Mouse (Mus musculus) limb, embryonic 14.5 days (tissue): Measurements from ENCODE around the gene Lgals2. TPM values are rescaled to one million over a fixed set of nuclear protein-coding genes. Genes with fewer than 3 reads are reported as not detected.

ENCODE experiments used
- ATAC-seq: fragments of 200-750 bp; cut with Nextera tagmentation; 2 replicates; pipeline ENCODE4 v1.8.0; 2017; ENCODE audit warnings: low read depth, moderate number of reproducible peaks, moderate TSS enrichment; ENCODE audit not compliant: low FRiP score
- DNase-seq: peaks from one replicate; pipeline ENCODE4 v3.0.0-alpha.2; 2015; ENCODE audit warnings: low spot score
- H3K27ac ChIP-seq: fragments of 300-500 bp; sonication (generic); replicated peaks from 2 replicates; pipeline ENCODE4 v1.5.1; 2014; ENCODE audit warnings: low read depth, mild to moderate bottlenecking, low read length, moderate library complexity, mixed read lengths
- H3K27me3 ChIP-seq: fragments of 300-500 bp; sonication (generic); 2 replicates; pipeline ENCODE4 v1.6.1; 2014; ENCODE audit warnings: low read length, mixed read lengths; ENCODE audit not compliant: control insufficient read depth, insufficient read depth
- H3K36me3 ChIP-seq: fragments of 300-500 bp; sonication (generic); 2 replicates; pipeline ENCODE4 v1.6.1; 2014; ENCODE audit warnings: mild to moderate bottlenecking, low read length, moderate library complexity, mixed read lengths; ENCODE audit not compliant: control insufficient read depth, insufficient read depth
- H3K4me1 ChIP-seq: fragments of 300-500 bp; sonication (generic); 2 replicates; pipeline ENCODE4 v1.6.1; 2014; ENCODE audit warnings: antibody characterized with exemption, low read length, mixed read lengths; ENCODE audit not compliant: control insufficient read depth, insufficient read depth
- H3K4me2 ChIP-seq: fragments of 300-500 bp; sonication (generic); replicated peaks from 2 replicates; pipeline ENCODE4 v1.6.1; 2014; ENCODE audit warnings: low read depth, mild to moderate bottlenecking, low read length, moderate library complexity; ENCODE audit not compliant: severe bottlenecking
- H3K4me3 ChIP-seq: fragments of 300-500 bp; sonication (generic); replicated peaks from 2 replicates; pipeline ENCODE4 v1.5.1; 2014; ENCODE audit warnings: low read length
- H3K9ac ChIP-seq: fragments of 300-500 bp; sonication (generic); 2 replicates; pipeline ENCODE4 v1.6.1; 2014; ENCODE audit warnings: mild to moderate bottlenecking, low read depth, low read length, moderate library complexity; ENCODE audit not compliant: severe bottlenecking
- H3K9me3 ChIP-seq: fragments of 300-500 bp; sonication (generic); 2 replicates; pipeline ENCODE4 v1.6.1; 2016; ENCODE audit warnings: low read length; ENCODE audit not compliant: control insufficient read depth
- POLR2A ChIP-seq: fragments of 200-500 bp; IDR thresholded peaks from 2 replicates; pipeline ENCODE4 v1.8.0; 2012; ENCODE audit warnings: inconsistent platforms, mild to moderate bottlenecking, moderate library complexity, borderline replicate concordance; ENCODE audit not compliant: insufficient read depth, insufficient read length; ENCODE audit errors: extremely low read depth
- WGBS: fragments of 180-500 bp; shearing (Covaris S2); extraction: QIAGEN DNeasy Blood & Tissue Kit; methylation state at CpG from one replicate; pipeline ENCODE4 v1.1.7; 2014; 5-methylcytosine and 5-hydroxymethylcytosine counted together
- polyA plus RNA-seq, 2 experiments: library from polyadenylated mRNA; depleted of rRNA in 1 of 2; stranded (reverse) in 1 of 2; unstranded in 1 of 2; fragments of >200 nt; fragmentation: Nextera tagmentation in 1 of 2; extraction: Ambion mirVana in 1 of 2; gene quantifications; 2 replicates each; pipeline versions ENCODE4 v1.2.1 to v1.2.3; 2012 to 2014

Gene Lgals2
- polyA plus RNA-seq, 2 experiments: 0.58 to 0.65 TPM

DNA sequence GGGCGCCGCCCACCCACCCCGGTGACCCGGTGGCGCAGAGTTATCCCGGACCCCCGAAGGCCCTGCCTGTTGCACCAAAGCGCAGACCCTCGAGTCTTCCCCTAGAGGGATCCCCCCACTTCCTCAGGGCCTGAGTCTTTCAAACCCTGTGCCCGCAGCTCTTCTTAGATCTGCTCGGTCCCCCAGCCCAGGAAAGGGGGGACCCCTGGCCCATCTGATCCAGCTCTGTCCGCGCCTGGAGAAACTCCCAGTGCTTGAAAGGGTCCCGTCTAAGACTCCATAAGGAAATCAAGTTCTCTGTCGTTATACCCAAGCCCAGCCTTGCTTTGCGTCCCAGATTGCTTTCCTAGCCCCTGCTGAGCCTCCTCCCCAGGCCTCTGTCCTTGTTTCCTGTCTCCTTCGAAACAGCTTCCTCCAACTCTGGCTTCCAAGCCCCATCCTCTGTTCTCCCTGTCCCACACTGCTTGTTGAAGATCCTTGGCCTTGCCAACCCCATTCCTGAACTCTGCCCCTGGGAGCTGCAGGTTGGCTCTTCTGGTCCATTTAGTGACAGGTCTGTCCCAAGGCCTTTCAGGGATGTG, 22.6 kb upstream of the Lgals2 start:
- H3K36me3 ChIP-seq: peaks cover 26% of the 10 kb centered on the region
- ATAC-seq (no peak), DNase-seq (no peak)
- no peaks in the 10 kb centered on the region for H3K27me3 ChIP-seq
- peak overlapping the region; percentile 77 for H3K4me3 ChIP-seq
- 0% methylated on average over 13 of the region's 17 CpGs for WGBS
- H3K27ac ChIP-seq: peak overlapping the region; percentile 99
- H3K4me1 ChIP-seq: peaks cover 21% of the 10 kb centered on the region
- H3K9ac ChIP-seq: peak overlapping the region; percentile 90
- H3K9me3 ChIP-seq: no peaks in the 10 kb centered on the region
- peak overlapping the region; percentile 85 for H3K4me2 ChIP-seq
- TF ChIP-seq POLR2A: no peak

DNA sequence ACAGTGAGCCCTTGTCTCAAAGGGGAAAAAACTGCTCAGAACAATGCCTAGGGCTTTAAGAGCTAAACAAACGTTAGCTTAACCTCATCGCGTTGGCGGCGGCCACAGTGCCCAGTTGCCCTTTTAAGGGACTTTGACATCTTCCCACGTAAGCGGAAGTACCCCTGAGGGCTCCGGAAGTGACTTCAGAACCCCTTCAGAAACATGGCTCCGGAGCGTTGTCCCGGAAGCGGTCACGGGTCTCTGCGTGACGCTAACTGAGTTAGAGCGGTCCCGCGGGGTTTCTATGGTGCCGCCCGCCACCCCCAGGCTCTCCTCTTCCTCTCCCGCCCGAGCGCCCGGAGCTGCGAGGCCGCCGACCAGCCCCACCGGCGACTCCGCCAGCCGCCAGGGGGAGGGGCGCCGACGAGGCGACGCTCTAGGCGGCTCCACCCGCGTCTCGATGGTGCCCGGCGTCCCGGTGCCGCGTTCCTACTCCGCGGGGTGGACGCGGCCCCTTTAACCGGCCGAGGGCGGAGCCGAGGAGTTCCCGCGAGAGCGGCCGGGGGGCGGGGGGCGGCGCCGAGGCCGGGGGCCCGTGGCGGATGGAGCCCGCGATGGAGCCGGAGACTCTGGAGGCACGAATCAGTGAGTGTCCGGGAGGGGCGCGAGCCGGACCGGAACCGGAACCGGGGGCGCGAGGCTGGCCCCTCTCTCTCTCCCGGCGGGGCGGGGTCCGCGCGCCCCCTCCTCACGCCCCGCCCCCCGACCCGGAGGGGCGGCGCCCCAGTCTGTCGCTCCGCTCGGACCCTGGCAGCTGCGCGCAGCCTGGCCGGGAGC, 21.9 kb upstream of the Lgals2 start, which contains the start of gene Gga1:
Gene Gga1 (plus strand): TSS at position 200 of the 819 bp plus-strand sequence.
- Histone ChIP-seq H3K4me3 (peak within 1 kb of the TSS; percentile 77), H3K27ac (peak within 1 kb of the TSS; percentile 99), H3K9me3 (no peaks in the 10 kb centered on the region), H3K27me3 (no peaks in the 10 kb centered on the region), H3K4me1 (peaks cover 21% of the 10 kb centered on the region), H3K9ac (peak within 1 kb of the TSS; percentile 90), H3K4me2 (peak within 1 kb of the TSS; percentile 85), H3K36me3 (peaks cover 19% of the 10 kb centered on the region)
- WGBS: 1% methylated on average over 55 of the region's 95 CpGs
- DNase-seq: peak; percentile 97
- ATAC-seq: peak; percentile 89
- TF ChIP-seq POLR2A: peak; percentile 47; the same call in 1 of the 2 replicates

DNA sequence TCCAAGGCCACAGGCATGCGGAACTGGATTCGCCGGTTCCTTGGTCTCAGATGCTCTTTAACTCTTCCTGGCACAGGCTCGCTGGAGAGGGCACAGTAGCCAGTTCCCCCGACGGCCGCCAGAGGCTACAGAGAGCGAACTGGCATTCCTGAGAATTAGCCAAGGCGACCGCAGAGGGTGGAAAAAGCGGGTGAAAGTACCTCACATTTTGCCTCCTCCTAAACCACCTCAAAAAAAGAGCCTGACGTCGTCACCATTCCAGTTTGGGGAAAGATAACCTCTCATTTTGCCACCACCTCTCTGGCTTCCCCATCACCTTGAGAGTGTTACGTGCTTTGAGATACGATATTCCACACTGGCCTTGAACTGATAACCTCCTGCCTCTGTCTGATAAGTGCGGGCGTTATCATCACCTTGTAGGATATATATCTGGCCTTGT, 20.9 kb upstream of the Lgals2 start:
- 0 out of 2 replicates have a peak, but pooled peaks have one; percentile 11 for TF ChIP-seq POLR2A
- Histone ChIP-seq H3K4me3 (peak overlapping the region; percentile 77), H3K9ac (peak overlapping the region; percentile 90), H3K4me2 (peak overlapping the region; percentile 85), H3K36me3 (peaks cover 10% of the 10 kb centered on the region; the same call in 1 of the 2 replicates), H3K4me1 (peaks cover 21% of the 10 kb centered on the region), H3K27me3 (no peaks in the 10 kb centered on the region), H3K9me3 (no peaks in the 10 kb centered on the region), H3K27ac (peak overlapping the region; percentile 99)
- 3% methylated on average over 17 of the region's 17 CpGs for WGBS
- peak; percentile 92 for DNase-seq
- peak; percentile 31 for ATAC-seq

DNA sequence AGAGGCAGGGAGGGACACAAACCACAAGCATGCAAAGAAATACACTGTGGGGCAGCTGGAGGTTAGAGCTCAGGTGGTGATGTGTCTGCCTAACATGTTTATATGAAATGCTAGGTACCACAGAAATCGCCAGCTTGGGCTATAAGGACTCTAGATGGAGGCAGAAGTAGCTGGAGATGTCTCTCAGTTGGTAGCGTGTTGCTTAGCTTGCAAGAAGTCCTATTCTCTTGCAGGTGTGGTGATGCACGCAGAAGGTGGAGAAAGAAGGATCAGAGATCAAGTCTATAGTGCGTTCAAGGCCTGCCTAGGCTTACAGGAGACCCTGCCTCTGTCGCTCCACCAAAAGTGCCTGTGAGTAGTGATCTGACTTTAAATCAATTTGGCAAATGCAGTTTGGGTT, 20.2 kb upstream of the Lgals2 start:
- H3K4me2 ChIP-seq: peak overlapping the region; percentile 85; the same call in 1 of the 2 replicates
- H3K4me3 ChIP-seq: peak overlapping the region; percentile 77; the same call in 1 of the 2 replicates
- TF ChIP-seq POLR2A: no peak

DNA sequence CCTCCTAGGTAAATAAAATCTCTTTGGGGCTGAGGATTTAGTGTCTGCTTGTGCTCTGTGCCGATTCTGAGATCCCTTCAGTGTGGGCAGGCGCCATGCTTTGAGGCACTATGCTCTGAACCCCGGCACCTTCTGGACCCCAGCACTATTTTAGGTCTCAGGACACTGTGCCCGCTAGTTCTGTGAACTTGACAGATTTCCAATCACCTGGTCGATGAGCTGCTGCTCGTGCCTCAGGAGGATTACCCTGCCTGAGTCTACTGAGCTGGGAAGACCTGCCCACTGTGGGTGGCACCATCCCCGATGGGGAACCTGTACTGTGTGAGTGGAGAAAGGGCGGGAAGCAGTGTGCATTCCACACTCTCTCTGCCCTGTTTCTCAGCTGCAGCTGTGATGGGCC, 19.7 kb upstream of the Lgals2 start:
- Histone ChIP-seq H3K4me3 (no peak overlapping the region), H3K4me2 (no peak overlapping the region), H3K27ac (no peak overlapping the region), H3K36me3 (0 out of 2 replicates have a peak, but pooled peaks cover 3% of the 10 kb centered on the region), H3K9me3 (no peaks in the 10 kb centered on the region), H3K4me1 (peaks cover 21% of the 10 kb centered on the region), H3K9ac (no peak overlapping the region), H3K27me3 (no peaks in the 10 kb centered on the region)
- TF ChIP-seq POLR2A: no peak
- ATAC-seq (no peak), DNase-seq (no peak)
- WGBS: 69% methylated on average over 8 of the region's 8 CpGs

More for the DNA sequence above, 20.2 kb upstream of the Lgals2 start:
- ATAC-seq (no peak), DNase-seq (no peak)
- Histone ChIP-seq H3K36me3 (peaks cover 4% of the 10 kb centered on the region; the same call in 1 of the 2 replicates), H3K27ac (peak overlapping the region; percentile 99), H3K9ac (peak overlapping the region; percentile 90; the same call in 1 of the 2 replicates), H3K4me1 (peaks cover 21% of the 10 kb centered on the region), H3K27me3 (no peaks in the 10 kb centered on the region), H3K9me3 (no peaks in the 10 kb centered on the region)
- WGBS: 85% methylated on average over 5 of the region's 5 CpGs
